Mouse (Mus musculus): ENCODE measurements around the gene Aamp. TPM values are rescaled to one million over a fixed set of nuclear protein-coding genes. Genes with fewer than 3 reads are reported as not detected.
A peak's percentile ranks its signal among the peaks of the same experiment; 100 is the strongest.
"Not testable (repeated sequence)": the region's sequence is repeated elsewhere in the genome, so short reads cannot be mapped to it uniquely, and the experiment has no call there.

Gene Aamp
- total RNA-seq, 2 experiments from 2014 or later: 175 to 177 TPM

DNA sequence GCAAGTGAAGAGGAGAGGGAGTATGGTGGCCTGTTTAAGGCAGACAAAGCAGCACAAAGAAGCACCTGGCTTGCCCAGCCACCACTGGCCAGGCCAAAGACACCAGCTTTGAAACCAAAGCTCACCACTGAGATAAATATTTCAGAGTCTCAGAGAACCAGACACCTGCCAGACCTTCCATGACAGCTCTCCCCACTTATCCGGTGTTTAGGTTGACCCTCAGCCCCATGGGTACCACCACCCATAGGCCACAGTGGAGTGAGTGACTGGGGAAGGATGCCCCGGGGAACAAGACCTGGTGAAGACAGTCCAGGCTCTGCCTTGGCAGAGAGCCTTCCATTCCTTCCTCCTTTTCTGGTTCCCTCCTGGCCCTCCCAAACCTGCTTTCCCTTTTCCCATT, 18.3 kb upstream of the Aamp start:
- no peak for DNase-seq (ENCODE audit: low spot score in 2 of 2)

DNA sequence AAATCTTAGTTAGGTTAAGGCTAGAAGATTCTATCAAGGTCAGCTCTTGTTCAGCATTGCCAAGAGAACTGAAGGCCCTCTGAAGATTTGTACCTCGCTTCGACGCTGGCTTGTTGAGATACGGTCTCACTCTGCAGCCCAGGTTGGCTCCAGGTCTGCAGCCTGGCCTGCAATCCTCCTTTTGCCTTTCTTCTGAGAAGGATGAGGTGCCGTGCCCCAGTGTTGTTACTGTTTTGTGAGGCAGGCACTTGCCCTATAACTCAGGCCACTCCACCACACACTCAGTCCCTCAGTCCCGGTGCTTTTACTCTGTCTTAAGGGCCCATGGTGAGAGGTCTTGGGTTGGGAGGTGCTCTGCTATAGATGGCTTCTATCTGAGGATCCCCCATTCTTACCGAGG, 17.7 kb upstream of the Aamp start:
- no peak for DNase-seq (ENCODE audit: low spot score in 2 of 2)

DNA sequence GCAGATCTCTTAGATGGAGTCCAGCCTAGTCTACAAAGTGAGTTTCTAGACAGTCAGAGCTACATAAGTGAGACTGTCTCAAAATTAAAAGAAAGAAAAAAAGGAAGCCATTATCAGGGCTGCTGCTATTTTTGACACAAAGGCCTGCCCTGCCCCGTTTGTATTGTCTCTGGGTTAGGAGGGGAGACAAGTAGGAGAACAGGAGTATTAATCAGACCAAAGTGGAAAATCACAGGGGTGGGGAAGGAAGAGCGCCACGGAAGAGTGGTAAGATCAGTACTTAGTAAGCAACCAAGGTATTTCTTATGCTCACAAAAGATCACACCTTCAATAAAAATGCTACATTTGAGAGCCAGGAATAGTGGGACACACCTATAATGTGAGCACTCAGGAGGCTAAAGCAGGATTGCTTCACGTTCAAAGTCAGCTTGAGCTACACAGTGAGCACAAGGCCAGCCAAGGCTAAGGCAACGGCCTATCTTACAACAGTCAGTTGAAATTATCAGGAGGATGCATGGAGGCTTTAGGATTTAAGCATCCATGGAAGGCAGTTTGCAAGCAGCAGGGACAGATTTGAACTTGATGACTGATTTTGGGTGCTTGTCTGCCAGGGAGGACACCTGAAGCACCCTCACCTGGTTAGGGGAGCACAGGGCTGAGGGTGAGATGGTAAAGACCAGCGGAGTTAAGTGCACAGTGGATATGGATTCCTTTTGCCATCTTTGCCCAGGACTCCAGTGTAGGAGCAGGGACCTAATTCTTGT, 16.0 kb upstream of the Aamp start:
- no peak for DNase-seq (ENCODE audit: low spot score in 2 of 2)

DNA sequence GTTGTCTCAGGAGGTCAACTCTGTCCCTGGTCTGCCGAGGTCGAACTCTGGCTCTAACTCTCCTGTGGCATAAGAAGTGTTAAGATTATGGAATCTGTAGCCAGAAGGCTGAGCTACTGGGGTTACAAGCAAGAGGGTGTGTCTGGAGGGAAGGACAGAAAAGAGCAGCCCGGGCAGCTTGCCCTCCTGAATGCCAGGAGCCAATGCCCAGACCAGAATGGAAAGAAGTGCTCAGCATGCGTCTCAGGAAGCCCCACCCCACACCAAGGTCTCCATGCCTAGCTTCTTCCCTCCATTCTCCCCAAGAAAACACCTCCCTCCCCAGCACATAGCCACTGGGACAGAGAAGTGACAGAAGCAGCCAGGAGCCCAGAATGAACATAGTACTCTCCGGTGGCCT, 14.5 kb upstream of the Aamp start:
- no peak for DNase-seq (ENCODE audit: low spot score in 2 of 2)

DNA sequence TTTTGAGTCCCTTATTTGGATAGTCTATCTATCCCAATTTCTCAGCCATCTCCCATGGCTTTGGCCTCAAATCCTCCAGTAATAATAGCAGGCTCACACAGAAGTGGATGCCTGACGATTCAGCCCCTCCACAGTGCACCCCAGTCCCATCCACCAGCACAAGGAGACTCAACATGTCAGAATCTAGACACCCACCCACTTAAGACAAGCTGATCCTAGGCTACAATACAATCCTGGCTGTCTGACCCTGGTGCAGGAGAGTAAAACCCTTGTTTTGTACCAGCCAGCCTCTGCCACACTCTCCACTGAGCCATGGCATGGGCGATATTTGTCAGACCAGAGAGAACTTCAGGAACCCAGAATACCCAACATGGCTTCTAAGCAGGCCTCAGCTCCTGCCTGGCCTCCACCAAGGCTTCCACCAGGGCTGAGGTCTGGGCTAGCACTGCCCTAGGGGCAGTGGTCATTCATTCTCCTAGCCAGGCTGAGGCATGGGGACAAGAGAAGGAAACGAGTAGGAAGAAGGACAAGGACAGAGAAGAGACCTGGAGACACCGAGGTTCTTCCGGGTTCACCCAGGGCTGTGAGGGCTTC, 13.7 kb upstream of the Aamp start:
- DNase-seq (ENCODE audit: low spot score in 2 of 2): no peak

DNA sequence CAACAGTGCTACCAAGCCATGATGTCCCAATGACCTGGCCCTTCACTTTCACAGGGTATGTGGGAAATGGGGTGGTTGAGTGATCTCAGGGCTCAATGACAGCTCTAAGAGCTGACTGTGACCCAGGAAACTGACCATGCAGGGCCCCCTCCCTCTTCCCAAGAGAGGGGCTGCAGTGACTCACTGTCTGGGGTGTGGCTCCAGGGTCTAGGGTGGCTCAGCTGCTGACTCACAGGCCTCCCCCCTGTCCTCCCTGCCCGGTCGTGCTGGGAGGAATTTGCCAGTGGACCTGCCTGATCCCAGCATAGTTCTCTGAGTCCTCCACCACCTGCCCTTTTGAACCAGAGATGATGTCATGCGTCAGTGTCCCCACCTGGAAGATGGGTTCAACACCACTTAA, 12.7 kb upstream of the Aamp start:
- DNase-seq (ENCODE audit: low spot score in 2 of 2): peak in 1 of 2 experiments; percentile 28

DNA sequence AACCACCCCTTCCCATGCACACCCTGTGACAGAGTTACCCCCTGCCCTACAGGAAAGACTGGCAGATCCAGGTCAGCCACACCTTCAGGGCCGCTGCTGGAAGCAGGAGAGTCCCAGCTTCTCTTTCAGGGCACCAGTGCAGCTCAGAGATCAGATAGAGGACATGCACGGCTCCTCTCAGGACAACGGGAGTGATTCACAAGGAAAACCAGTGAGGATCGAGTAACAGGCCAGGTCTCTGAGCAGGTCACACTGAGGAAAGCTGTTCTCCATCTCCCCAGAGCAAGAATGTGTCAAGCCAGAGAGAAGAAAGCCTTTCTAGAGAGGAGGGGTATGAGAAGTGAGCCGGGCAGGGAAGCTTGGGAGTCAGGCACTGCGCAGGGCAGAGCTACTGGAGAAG, 11.9 kb upstream of the Aamp start:
- DNase-seq (ENCODE audit: low spot score in 2 of 2): no peak

DNA sequence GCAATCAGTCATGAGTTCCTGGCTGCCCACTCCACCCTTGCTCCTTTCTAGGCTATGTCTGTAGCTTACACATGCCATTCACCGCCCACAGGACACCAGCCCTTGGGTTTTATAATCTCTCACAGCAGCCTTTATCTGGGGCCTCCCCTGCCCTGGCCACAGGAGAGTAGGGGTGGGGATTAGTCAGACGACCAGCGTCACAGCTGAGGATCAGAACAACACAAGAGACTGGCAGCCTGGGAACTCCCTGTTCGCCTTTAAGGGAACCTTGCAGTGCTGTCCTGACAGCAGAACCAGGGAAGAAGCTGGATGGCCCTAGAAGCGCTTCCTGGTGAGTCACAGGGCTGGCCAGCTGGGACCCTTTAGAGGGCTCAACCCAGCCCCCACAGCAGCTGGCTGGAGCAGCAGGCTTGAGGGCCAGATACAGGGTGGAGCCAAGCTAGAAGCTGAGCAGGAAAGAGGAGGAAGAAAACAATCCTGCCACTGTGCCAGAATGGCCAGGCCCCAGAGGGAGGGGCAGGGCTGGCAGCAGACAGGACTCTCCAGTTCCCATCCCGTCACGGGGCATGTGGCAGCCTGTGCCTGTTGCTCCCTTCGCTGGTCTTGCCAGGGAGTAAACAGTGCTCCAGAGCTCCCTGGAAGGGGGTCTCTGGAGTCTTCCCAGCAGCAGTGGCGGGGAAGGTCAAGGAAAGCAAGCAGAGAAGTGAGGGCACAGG, 11.1 kb upstream of the Aamp start:
- DNase-seq (ENCODE audit: low spot score in 2 of 2): peak; percentile 48 to 72

DNA sequence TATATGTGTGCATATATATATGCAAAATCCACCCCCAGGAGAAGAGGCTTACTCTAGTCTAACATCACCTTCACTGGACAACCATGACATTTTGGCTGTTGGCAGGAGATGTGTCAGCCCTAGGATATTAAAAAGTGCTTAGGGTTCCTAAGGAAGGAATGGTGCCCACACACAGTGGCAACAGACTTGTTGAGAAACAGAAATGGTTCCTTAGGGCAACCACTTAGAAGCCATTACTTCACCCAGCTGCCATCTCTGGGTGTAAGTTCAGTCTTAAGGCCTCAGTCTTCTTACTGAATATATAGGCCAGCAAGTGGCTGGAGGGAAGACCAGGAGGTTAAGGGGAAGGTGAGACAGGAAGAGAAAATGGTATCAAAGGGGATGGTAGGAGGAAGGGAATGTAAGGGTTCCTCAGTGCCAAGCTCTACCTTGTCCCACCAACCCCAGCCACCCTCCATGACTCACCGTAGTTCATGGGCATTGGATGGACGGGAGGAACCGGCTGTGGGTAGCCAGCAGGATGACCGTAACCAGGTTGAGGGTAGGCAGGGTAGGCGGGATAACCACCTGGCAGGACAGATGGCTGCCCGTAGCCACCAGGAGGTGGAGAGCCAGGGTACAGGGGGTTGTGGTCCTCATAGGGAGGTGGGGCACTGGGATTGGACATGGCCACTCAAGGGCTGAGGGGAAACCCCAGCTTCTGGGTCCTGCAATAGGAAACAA, 10.4 kb upstream of the Aamp start:
- DNase-seq (ENCODE audit: low spot score in 2 of 2): no peak

DNA sequence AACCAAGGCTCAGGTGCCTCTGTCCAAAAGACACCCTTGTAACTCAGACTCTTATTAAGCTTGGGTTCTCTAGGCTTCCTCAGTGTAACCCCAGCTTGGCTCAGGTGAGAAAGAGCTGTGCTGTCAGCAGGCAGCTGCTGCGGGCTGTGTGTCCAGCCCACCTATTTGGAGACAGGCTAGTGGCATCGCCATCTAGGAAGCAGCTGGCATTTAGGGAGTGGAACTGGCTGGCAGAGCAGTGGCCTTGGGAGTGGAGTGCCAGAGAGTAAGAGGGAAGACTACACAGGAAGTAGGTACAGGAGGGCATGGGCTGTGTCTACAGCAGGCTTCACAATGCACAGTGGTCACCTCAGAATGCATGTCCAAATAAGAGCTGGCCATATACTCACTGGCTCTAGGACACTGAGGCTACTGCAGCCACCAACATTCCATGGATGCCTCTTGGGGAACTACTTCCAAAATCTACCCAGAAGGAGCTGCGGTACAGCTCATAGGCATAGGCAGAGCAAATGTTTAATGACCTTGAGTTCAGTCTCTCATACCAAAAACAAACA, 9.6 kb upstream of the Aamp start:
- DNase-seq (ENCODE audit: low spot score in 2 of 2): no peak

DNA sequence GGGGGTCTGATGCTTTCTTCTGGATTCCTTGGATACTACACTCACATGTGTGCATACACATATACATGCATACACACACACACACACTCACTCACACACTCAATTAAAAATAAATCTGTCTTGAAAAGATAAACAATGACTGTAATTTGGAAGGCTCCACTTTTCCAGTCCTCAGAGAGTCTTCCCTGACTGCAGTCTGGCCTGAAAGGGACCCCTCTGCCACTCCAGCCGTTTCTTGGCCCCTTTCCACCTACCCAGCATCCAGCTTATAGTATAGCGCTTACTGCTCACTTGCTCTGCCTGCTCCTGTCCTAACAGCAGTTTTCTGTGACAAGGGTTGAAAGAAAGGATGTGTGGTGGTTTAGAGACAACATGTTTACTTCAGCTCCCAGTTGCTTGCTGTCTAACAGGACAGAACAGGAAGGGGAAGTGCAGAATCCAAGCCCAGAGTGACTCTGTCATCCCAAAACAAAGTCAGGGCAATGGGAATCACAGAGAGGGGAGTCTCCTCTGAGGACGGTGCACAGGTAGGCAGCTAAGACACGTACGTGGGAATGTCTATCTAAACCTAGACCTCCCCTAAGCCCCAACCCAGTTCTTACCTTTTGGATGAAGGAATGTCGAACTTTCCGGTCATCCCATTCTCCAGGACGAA, 8.9 kb upstream of the Aamp start:
- no peak for DNase-seq (ENCODE audit: low spot score in 2 of 2)

DNA sequence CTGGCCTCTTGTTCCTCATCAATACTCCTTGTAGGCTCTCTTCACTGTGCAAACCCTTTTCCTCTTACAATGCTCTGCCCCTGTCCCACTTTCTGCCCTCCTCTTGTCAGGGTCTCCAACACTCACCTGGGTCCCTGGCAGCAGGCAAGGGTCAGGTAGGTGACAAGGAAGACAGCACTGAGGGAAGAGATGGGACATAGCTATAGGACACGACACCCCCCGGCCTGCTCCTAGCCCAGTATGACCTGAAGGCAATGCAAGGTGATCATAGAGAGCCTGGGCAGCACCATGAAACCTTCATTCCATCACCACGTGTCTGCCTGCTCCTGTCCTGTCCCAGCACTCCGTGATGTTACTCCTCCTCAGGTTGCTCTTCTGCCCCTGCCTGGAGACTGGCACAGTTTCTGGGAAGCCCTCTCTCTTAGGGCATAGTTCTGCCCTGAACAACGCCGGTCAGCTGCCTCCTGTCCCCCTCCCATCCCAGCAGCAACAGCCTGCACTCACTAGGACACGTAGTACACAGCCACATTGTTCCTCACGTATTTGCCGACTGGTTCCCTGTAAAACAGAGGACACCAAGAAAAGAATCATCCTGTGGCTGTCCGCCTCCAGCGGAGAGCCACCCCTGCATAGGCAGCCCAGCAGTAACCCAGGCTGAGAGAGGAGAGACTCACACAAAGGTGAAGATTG, 7.9 kb upstream of the Aamp start:
- no peak for DNase-seq (ENCODE audit: low spot score in 2 of 2)

DNA sequence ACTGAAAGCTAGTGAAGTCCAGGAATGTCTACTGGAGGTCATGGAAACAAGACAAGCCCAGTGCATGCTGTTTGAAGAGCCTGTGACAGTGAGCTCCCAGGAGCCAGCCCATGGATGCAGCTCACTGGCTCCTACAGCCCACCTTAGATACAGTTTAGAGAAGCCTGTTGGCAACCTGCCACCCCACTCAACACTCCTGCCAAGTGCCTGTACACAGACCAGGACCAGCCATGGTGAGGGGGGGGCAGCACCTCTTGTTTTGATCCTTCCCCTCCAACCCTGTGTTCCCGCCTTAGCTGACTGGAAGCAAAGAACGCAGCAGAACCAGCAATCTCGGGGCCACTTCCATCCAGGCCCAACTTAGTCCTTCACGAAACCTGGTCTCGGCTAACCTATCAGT, 5.6 kb upstream of the Aamp start:
- DNase-seq (ENCODE audit: low spot score in 2 of 2): no peak

DNA sequence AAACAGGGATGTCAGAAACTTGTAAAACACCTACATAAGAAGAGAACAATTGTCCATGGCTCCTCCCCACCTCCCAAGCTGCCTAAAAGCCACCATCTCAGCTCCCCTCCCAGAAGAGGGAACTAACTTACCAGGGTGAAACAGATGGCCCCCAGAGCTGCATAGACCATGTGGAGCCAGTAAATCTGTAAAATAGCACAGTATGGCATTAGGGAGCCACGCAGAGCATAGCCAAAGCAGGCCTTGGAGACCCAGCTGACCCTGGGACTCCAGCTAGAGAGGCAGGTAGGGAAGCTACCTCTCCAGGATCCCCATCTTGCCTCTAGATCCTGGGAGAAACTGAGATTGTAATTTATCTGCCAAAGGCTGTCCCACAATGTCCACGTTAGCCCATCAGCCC, 5.2 kb upstream of the Aamp start:
- no peak for DNase-seq (ENCODE audit: low spot score in 2 of 2)

DNA sequence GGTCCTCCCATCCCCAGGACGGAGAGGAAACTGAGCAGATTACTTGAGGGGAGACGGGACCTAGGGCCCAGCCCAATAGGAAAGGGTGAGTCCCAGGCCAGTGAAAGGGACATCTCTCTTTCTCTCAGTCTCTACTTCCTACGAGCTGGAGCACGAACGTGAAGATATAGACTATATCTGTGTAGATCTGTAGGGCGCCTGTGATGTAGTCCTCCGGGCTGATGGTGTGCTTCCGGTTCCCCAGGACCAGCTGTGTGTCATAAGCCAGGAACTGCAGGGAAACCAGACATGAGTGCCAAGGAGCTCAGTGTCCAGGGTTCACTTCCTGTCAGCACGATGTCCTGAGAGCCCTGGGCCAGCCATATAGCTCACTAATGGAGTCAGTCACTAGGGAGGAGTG, 4.7 kb upstream of the Aamp start:
- no peak for DNase-seq (ENCODE audit: low spot score in 2 of 2)

DNA sequence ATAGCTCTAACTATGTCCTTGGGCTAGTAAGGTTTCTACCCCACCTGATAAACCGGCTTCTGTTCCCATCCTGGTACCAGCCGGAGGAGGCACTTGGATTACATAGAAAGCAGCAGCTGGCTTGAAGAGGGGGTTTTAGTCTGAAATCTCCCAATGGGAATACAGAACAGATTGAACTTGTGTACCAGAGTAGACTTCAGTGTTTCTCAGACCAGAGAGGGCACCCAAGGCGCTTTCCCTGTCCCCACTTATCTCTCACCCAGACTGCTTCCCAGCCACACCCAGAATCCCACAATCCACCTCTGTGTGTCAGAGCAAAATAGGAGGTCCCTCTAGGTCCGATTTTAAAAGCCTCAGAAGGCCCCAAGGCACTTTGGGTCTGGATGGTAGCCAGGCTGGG, 3.8 kb upstream of the Aamp start:
- DNase-seq (ENCODE audit: low spot score in 2 of 2): no peak

DNA sequence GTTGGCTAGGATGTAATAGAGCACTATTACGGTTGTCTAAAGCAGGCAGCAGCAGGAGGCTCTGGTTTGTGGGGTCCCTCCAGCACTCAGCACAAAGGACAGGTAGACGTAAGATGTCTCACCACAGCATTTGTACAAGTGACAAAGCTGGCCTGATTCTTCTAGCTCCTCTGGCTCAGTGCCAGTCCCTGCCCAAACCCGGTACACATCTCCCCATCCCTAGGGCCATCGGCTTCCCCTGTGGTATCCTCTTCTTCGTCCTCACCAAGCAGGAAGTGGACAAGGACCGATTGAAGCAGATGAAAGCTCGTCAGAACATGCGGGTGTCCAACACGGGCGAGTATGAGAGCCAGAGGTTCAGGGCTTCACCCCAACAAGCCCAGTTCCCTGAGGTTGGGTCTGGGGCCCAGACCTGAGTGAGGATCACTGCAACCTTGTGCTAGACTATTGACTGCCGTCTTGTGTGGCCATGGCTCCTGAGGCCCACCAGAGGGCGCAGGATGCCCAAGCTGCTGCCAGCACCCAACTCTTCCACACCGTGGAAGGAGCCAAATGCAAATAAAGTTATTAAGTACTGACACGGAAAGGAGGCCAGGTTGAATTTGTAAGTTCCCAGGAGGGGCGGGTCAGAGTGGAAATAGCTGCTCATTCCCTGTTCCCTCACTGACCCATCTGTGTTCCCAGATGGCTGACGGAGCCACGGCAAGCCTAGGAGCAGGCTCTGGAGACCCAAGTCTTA, 2.5 kb upstream of the Aamp start:
- DNase-seq (ENCODE audit: low spot score in 2 of 2): not testable (repeated sequence)

DNA sequence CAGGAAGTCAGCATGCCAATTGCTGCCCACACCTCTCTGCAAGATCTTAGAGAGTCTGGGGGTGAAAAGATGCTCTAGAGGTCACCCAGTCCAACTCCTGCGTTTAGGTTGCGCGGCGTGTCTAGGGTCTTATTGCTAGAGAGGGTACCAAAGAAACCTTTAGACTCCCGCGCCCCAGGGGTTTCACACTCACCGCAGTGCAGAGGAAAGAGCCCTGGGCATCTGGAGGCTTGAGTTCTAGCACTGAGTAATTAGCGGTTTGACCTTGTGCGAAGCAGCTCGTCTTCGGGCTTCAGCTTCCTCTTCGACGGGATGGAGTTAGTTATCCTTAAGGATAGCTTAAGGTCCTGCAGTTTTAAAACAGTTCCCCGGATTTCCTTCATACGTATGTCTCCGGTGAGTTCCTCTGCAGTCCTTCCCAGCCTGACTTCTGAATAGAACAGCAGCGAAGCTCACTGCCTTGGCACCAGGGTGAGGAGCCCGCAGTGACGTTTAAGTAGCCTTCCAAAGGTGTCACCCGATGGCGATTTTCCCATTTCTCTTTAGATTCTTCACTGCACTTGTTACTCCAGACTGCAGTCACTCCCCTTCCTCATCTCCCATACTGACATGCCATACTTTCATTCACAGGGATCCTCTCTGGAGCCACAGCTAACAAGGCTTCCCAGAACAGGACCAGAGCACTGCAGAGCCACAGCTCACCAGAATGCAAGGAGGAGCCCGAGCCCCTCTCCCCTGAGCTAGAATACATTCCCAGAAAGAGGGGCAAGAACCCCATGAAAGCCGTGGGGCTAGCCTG, 873 bp upstream of the Aamp start:
- no peak for DNase-seq (ENCODE audit: low spot score in 2 of 2)

All from adrenal gland, postnatal 4 days (tissue).